Mouse (Mus musculus) MEL (cell line): ENCODE results near the gene Tpsb2.

Experiments used
- CHD1 ChIP-seq: IDR thresholded peaks from 2 replicates; pipeline ENCODE4 v1.6.1; 2012; ENCODE audit warnings: low read depth, mild to moderate bottlenecking, inconsistent platforms, low read length, improper control_type of control experiment
- ELF1 ChIP-seq: IDR thresholded peaks from 2 replicates; pipeline ENCODE4 v1.6.1; 2014; ENCODE audit warnings: low read depth, mild to moderate bottlenecking, inconsistent platforms, low read length, improper control_type of control experiment, moderate library complexity
- EP300 ChIP-seq, 2 experiments: IDR thresholded peaks; 2 replicates each; pipeline ENCODE4 v1.6.1; 2011; ENCODE audit warnings: improper control_type of control experiment in 2 of 2, low read length in 2 of 2, low read depth in 1 of 2, mild to moderate bottlenecking in 1 of 2
- GATA1 ChIP-seq: IDR thresholded peaks from 2 replicates; pipeline ENCODE4 v1.6.1; 2011; ENCODE audit warnings: low read depth, low read length, improper control_type of control experiment
- POLR2A ChIP-seq, 2 experiments: IDR thresholded peaks; 2 replicates each; pipeline ENCODE4 v1.6.1; 2011 to 2012; ENCODE audit warnings: low read length in 2 of 2, mild to moderate bottlenecking in 2 of 2, control low read depth in 1 of 2, improper control_type of control experiment in 1 of 2, low read depth in 1 of 2, moderate library complexity in 1 of 2; ENCODE audit not compliant: control insufficient read depth in 1 of 2, insufficient read depth in 1 of 2, poor library complexity in 1 of 2
- UBTF ChIP-seq: IDR thresholded peaks from 2 replicates; pipeline ENCODE4 v1.6.1; 2012; ENCODE audit warnings: low read depth, mild to moderate bottlenecking, inconsistent platforms, low read length, improper control_type of control experiment, moderate library complexity, borderline replicate concordance; ENCODE audit not compliant: insufficient read depth
- ZC3H11A ChIP-seq: IDR thresholded peaks from 2 replicates; pipeline ENCODE4 v1.6.1; 2012; ENCODE audit warnings: low read depth, mild to moderate bottlenecking, inconsistent platforms, low read length, improper control_type of control experiment

- TF ChIP-seq POLR2A (IDR thresholded peaks at IDR 0.05; ENCODE audit: control insufficient read depth in 1 of 2, insufficient read depth in 1 of 2, low read depth in 1 of 2, low read length in 2 of 2, poor library complexity in 1 of 2) (no peak), ELF1 (no peak), UBTF (no peak), EP300 (IDR thresholded peaks at IDR 0.05; ENCODE audit: low read depth in 1 of 2, low read length in 2 of 2) (no peak), GATA1 (no peak), CHD1 (no peak), ZC3H11A (no peak)
Observed at GRCm38 (mm10) chr17:25407352-25407751, 41.2 kb downstream of the Tpsb2 start.
